Comparison of ENCODE assay signal across 8 mouse cellular contexts in genomic region chr5:115542635-115543384, GRCm38 (mm10). TPM values are rescaled to one million over a fixed set of nuclear protein-coding genes. Genes with fewer than 3 reads are reported as not detected.
DNase-seq lines count a peak whose midpoint lies in the region; ATAC-seq lines count a peak whose summit lies in the region.

No protein-coding gene starts in this region.

- H3K4me2 ChIP-seq in heart, embryonic 12.5 days, result peak overlapping the region; percentile 49
- no peak overlapping the region for H3K4me2 ChIP-seq in midbrain, embryonic 14.5 days (ENCODE audit: low read length)

- intact Hi-C loops in heart, postnatal 25 days (cut with DNase I), result no loop called here

- H3K36me3 ChIP-seq in heart, embryonic 12.5 days, result peaks cover 33% of the 10 kb centered on the region
- peaks cover 17% of the 10 kb centered on the region for H3K36me3 ChIP-seq in midbrain, embryonic 14.5 days (ENCODE audit: control insufficient read depth, insufficient read depth, low read length)

- H3K27me3 ChIP-seq in heart, embryonic 12.5 days (replicated peaks), result no peaks in the 10 kb centered on the region
- no peaks in the 10 kb centered on the region for H3K27me3 ChIP-seq in midbrain, embryonic 14.5 days (ENCODE audit: control insufficient read depth, insufficient read depth, low read length)

- DNase-seq in heart, postnatal 25 days (ENCODE audit: low spot score), result no peak
- peak; percentile 45 for DNase-seq in ZHBTc4 (ENCODE audit: low read depth, low spot score)
- DNase-seq in lung, postnatal 25 days (ENCODE audit: low spot score), result peak; percentile 71
- no peak for DNase-seq in frontal cortex, postnatal 25 days (ENCODE audit: low spot score in 2 of 2)
- no peak for DNase-seq in adrenal gland, postnatal 36 days
- DNase-seq in midbrain, embryonic 14.5 days, result no peak

- H3K9ac ChIP-seq in heart, embryonic 12.5 days, result peak overlapping the region; percentile 32; the same call in 1 of the 2 replicates
- no peak overlapping the region for H3K9ac ChIP-seq in midbrain, embryonic 14.5 days (replicated peaks; ENCODE audit: low read length)

- no peak for ATAC-seq in heart, embryonic 12.5 days (ENCODE audit: insufficient number of reproducible peaks, low FRiP score)
- ATAC-seq in inflammation-experienced regulatory T-cells, adult 6 months, result peak; percentile 66
- ATAC-seq in midbrain, embryonic 14.5 days (ENCODE audit: low FRiP score, low TSS enrichment), result no peak

- H3K4me3 ChIP-seq in heart, embryonic 12.5 days, result no peak overlapping the region; the same call in 1 of the 2 replicates
- no peak overlapping the region for H3K4me3 ChIP-seq in midbrain, embryonic 14.5 days (replicated peaks; ENCODE audit: low read depth, low read length)

- peak overlapping the region; percentile 82 for H3K27ac ChIP-seq in heart, embryonic 12.5 days (ENCODE audit: poor library complexity, severe bottlenecking)
- no peak overlapping the region for H3K27ac ChIP-seq in midbrain, embryonic 14.5 days (replicated peaks; ENCODE audit: low read depth, low read length)

- no peaks in the 10 kb centered on the region for H3K9me3 ChIP-seq in heart, embryonic 12.5 days (replicated peaks)
- H3K9me3 ChIP-seq in midbrain, embryonic 14.5 days (ENCODE audit: control insufficient read depth, low read length), result no peaks in the 10 kb centered on the region

- H3K4me1 ChIP-seq in heart, embryonic 12.5 days (replicated peaks), result peaks cover 57% of the 10 kb centered on the region
- H3K4me1 ChIP-seq in midbrain, embryonic 14.5 days (ENCODE audit: control insufficient read depth, insufficient read depth, low read length), result peaks cover 8% of the 10 kb centered on the region; the same call in 1 of the 2 replicates

- WGBS in heart, embryonic 12.5 days, result 60% methylated on average over 19 of the region's 19 CpGs
- 79% methylated on average over 19 of the region's 19 CpGs for WGBS in midbrain, embryonic 14.5 days

RNA-seq across cellular contexts. Expression of gene Rplp0, which starts 16.5 kb away (rescaled TPM):
- polyA plus RNA-seq in heart, embryonic 12.5 days (2016; fragmentation: Nextera tagmentation; extraction: Ambion mirVana), result 949 and 971 TPM in 2 replicates
- 100 to 1,000 TPM; 651 to 667 TPM for total RNA-seq in heart, postnatal 25 days (2021)
- 1,000 to 10,000 TPM; 3,093 to 3,894 (median 3,885) TPM for polyA plus RNA-seq in inflammation-experienced regulatory T-cells, adult 6 months (2017; shearing (Covaris generic))
- total RNA-seq in adrenal gland, postnatal 36 days (2021), result 100 to 1,000 TPM; 829 to 906 TPM
- polyA plus RNA-seq in midbrain, embryonic 14.5 days (2014; fragmentation: Nextera tagmentation; extraction: Ambion mirVana), result 1,038 and 1,071 TPM in 2 replicates

RNA-seq across cellular contexts. Expression of gene Gcn1l1, which starts 22.2 kb away (rescaled TPM):
- polyA plus RNA-seq in heart, embryonic 12.5 days (2016; fragmentation: Nextera tagmentation; extraction: Ambion mirVana), result 43.1 and 47.0 TPM in 2 replicates
- 10 to 100 TPM; 38.4 to 42.8 TPM for total RNA-seq in heart, postnatal 25 days (2021)
- polyA plus RNA-seq in inflammation-experienced regulatory T-cells, adult 6 months (2017; shearing (Covaris generic)), result 10 to 100 TPM; 24.7 to 36.4 (median 28.6) TPM
- total RNA-seq in adrenal gland, postnatal 36 days (2021), result 10 to 100 TPM; 53.9 to 69.5 TPM
- 40.5 and 51.2 TPM in 2 replicates for polyA plus RNA-seq in midbrain, embryonic 14.5 days (2014; fragmentation: Nextera tagmentation; extraction: Ambion mirVana)

RNA-seq across cellular contexts. Expression of gene Pxn, which starts 36.3 kb away (rescaled TPM):
- 41.1 and 41.7 TPM in 2 replicates for polyA plus RNA-seq in heart, embryonic 12.5 days (2016; fragmentation: Nextera tagmentation; extraction: Ambion mirVana)
- 10 to 100 TPM; 34.4 to 39.5 TPM for total RNA-seq in heart, postnatal 25 days (2021)
- polyA plus RNA-seq in inflammation-experienced regulatory T-cells, adult 6 months (2017; shearing (Covaris generic)), result 10 to 100 TPM; 13.7 to 22.1 (median 16.7) TPM
- 10 to 100 TPM; 33.5 to 54.2 TPM for total RNA-seq in adrenal gland, postnatal 36 days (2021)
- polyA plus RNA-seq in midbrain, embryonic 14.5 days (2014; fragmentation: Nextera tagmentation; extraction: Ambion mirVana), result 10.9 and 11.3 TPM in 2 replicates

RNA-seq across cellular contexts. Expression of gene Sirt4, which starts 58.3 kb away (rescaled TPM):
- polyA plus RNA-seq in heart, embryonic 12.5 days (2016; fragmentation: Nextera tagmentation; extraction: Ambion mirVana), result 14.7 and 18.0 TPM in 2 replicates
- total RNA-seq in heart, postnatal 25 days (2021), result 10 to 100 TPM; 16.8 to 18.5 TPM
- polyA plus RNA-seq in inflammation-experienced regulatory T-cells, adult 6 months (2017; shearing (Covaris generic)), result 10 to 100 TPM; 12.0 to 18.5 (median 14.8) TPM
- total RNA-seq in adrenal gland, postnatal 36 days (2021), result 10 to 100 TPM; 20.8 to 22.6 TPM
- polyA plus RNA-seq in midbrain, embryonic 14.5 days (2014; fragmentation: Nextera tagmentation; extraction: Ambion mirVana), result 23.8 and 25.9 TPM in 2 replicates

Comparison
In these comparisons a context has a peak if more than half of its experiments do, and no peak if none do; other contexts are left out.
1. DNase-seq: peak in ZHBTc4 (single experiment) and lung, postnatal 25 days (single experiment); none in heart, postnatal 25 days (single experiment), frontal cortex, postnatal 25 days (0 of 2), adrenal gland, postnatal 36 days (0 of 2) and midbrain, embryonic 14.5 days (single experiment).